Mouse (Mus musculus) embryo, embryonic 10 days (tissue): ENCODE measurements around the gene Sphkap.
A peak's percentile ranks its signal among the peaks of the same experiment; 100 is the strongest.

Experiments used
- DNase-seq: peaks from one replicate; pipeline ENCODE4 v3.0.0-alpha.2; 2015; ENCODE audit warnings: low spot score

Sphkap gene

DNA sequence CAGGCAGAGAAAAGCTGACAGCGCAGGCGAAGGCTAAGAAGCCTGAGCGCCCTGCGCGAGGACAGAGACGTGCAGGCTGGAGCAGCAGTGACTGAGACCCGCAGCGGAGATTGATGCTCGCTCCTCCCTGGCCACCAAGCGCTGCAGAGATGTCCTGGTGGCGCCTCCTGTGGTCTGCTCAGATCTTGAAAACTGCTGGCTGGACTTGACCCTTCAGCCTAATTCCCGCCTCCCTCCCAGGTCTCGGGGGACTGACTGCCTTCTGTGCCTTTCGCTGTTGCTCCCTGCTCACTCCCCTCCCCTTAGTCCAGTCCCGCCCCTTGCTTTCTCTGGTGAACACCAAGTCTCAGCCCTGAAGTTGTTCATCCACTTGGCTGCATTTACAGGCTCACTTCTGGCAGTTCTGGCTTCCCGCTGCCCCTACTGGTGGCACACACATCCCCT lies at the start of gene Sphkap:
Sphkap (minus strand) TSS at position 180 of the 444 bp plus-strand sequence.
- DNase-seq = peak; percentile 86

DNA sequence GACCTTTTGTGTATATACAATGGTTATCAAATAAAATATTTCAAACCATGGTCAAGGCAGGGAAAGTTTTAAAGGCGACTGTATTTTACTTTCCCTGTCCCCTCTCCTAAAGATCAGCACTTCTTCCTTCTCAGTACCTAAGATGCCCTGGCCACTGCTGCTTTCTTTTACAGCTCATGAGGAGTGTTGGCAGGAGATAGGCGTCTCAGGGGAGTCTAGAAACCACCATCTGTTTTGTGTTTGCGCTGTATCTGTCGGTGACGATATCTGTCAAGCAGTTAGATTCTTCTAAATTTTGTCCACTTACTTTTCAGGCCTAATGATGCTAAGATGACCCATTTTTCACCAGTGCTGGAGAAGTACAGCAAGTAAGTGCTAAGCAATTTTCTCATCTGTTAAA lies 43.3 kb upstream of the Sphkap start:
- DNase-seq = peak; percentile 9

DNA sequence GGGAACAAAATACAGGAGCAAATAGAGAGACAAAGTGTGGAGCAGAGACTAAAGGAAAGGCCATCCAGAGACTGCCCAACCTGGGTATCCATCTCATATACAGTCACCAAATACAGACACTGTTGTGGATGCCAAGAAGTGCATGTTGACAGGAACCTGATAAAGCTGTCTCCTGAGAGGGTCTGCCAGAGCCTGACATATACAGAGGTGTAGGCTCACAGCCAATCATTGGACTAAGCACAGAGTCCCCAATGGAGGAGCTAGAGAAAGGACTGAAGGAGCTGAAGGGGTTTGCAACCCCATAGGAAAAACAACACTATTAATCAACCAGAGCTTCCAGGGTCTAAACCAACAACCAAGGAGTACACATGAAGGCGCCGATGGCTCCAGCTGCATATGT lies 32.4 kb upstream of the Sphkap start:
- no peak for DNase-seq

DNA sequence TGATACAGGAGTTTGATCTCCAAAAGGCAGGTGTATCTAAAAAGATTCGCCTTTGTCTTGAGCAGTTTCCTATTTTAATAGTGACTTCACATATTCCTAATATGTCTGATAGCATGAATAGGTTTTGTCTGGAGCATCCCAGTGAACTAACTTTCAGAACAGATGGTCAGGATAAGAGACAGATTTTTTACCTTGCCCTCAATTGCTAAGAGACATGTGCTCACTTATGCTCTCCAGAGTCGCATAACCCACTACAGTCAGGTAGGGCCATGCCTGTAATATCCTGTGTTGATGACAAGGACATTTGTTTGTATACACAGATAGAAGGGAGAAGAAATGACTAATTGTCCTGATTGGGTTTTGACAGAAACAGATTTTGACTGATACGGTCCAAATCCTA lies 25.9 kb upstream of the Sphkap start:
- no peak for DNase-seq

DNA sequence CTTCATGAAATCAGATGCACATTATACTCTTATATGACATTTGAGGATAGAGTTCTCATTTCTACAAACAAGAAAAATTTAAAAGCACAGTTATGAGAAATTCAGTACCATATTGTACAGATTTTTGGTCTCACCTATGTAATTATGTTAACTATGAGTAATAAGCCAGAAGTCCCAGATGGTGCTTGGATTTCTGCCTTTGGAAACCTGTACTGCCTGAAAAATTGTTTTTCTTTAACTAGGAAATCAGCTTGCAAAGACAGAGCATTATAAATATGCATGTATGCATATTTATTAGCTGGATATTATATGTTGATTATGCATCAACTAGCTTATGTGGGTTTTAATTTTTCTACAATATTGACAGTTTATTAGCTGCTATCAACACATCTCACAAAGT lies 21.9 kb upstream of the Sphkap start:
- no peak for DNase-seq

DNA sequence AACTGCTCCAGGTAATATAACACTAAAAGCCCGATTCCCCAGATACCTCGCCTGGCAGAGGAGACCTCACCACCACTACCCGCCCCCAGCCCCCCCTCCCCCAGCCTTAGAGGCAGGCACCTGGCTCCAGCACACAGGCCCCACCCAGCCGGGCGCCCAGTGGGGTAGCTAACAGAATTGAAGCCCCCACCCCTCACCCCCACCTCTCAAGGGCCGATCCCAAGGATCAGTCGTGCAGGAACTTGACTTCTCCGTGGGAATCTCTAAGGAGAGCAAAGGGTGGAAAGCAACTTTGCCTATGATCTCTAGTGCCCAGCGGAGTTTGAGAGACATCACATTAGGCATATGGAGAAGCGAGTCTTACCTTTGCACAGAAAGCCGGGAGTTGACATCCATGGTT lies 384 bp downstream of the Sphkap start:
- no peak for DNase-seq

DNA sequence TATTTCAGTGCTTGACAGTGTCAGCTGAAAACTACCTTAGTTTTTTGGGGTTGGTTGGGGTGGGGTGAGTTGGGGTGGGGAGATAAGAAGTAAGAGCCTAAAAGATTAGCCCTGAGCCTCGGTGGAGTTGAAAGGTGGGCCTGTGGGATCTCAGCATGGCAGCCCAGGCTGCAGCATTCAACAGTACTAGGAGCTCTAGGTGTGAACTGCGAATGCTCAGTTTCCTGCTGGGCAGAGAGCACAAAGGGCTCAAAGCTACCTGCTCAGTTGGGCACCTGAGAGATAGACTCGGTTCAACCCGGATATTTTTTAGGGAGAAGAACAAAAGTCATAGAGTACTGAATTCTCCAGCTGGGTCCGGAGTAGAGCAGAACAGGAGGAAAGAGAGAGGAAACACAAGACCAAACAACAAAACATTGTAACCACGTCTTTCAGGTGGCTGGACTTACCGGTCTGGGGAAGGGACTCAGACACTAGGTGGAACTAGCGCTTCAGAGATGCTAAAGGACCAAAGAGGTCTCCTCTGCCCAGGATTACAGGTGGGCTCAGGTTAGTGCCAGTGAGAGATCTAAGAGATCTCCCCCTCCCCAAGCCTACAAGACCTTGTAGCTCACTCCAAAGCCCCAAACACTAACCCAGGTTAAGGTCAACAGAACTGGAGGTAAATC lies 984 bp downstream of the Sphkap start:
- no peak for DNase-seq

DNA sequence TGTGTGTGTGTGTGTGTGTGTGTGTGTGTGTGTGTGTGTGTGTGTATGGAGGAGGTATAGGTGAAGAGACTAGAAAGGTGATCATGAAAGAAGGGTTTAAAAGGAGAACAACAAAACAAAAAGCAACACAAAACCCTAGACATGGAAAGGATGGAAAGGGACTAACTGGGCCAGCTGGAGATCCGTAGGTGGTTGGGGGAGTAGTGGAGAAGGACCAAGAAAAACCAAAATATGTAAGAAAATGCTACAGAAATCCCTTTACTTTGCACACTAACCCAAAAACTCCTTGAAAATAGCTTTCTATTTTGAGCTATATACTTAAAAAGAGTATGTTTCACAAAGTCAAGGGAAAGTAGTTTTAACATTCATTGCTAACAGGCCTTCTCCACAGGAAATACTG lies 6.9 kb downstream of the Sphkap start:
- no peak for DNase-seq

DNA sequence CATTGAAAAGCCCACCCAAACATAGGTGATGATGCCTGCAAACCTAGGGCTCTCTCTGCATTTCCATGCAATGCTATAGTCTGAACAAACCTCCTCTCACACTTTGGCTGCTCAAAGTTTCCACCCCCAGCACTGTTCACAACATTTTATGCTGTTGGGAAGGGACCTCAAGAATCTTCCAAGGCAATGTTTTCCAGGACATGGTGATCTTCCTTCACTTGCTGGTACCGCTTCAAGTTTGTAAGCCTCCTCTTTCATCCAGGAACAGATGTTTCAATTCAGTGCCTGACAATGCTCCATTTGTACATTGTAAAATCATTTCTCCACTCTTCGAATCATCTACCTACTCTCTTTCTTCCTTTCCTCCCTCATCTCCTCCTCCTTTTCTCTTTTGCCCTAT lies 11.7 kb downstream of the Sphkap start:
- no peak for DNase-seq

DNA sequence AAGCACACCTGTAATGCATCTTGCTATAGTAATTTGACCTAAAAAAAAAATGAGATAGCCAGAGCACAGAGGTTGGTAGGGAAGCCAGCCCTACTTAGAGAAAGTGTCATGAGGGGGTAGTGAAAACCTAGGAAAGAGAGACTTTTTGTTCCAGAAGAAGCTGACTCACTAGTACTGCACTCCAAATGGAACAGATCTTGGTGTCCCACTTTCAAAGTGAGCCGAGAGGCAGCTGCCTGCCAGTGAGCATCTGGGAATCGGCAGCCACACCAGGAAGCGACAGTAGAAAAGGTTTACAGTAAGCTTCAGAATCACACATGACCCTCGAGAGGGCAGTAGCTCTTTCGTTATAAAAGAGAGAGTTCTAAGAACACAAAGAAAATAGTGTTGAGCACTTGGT lies 12.4 kb downstream of the Sphkap start:
- DNase-seq = no peak

DNA sequence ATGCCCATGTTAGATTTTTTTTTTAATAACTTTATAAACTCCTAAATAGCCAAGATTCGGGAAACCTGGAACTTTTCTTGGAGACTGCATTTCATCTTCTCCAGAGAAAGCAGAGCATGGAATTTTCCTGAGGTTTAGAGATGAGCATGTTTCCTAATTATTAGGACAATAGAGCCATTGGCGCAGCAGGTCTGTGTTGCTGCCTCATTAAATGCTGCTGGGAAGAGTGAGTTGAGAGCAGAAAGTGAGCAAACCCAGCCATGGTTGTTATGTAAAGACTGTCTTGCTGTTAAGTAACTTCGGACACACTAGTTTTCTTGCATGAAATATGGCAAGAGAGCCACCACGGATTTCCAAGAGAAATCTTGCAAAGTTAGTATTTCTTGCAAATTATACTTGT lies 18.6 kb downstream of the Sphkap start:
- DNase-seq = no peak

DNA sequence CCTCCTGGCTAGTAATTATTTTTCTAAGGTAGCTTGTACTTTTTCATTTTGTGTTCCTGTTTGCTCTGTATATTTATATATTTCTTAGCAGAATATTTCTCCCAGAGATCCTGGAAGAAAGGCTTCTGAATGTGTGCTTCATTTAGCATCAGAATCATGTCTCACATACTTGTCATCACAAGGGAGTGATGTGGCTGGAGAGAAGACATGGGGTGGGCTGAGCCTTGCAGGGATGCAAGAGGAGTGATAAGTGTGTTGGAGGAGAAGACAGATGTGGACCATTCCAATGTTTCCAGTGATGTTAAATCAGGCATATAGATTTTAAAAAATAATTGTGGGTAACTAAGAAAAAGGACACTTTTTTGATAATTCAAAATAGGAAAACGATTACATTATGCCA lies 30.6 kb downstream of the Sphkap start:
- DNase-seq = no peak

DNA sequence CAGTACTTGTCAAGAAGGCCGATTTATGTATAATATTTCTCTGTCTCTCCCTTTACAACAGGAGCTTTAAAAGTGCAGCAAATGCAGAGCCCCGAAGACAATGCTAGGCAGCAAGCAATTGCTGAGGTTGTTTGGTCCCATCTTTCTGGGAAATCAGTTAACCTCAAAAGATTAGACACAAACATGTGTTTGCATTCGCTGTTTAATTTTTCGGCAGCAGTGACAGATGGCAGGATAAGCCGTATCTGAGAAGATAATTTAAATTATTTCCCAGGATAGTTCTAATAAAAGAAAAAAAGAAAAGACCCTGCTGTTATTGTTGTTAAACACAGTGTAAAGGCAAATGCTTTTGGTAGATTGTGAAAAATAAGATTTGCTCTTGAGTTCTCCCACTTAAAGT lies 41.5 kb downstream of the Sphkap start:
- no peak for DNase-seq

DNA sequence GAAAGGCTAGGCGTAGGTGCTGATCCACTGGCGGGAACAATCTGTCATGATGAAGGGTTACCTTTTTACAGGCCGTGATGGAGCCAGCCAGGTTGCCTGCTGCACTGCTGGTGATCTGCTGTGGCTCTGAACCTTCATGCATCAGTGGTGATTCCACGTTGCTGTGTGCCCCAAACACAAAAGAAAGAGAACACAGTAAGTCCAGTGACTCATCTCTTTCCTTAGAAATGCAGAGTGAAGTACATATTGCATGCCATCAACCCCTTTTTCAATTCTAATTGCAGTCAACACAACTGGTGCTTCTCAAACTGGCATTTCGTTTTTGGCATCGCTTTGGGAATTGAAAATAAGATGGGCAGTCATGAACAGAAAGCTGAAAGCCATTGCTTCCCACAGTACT lies 45.8 kb downstream of the Sphkap start:
- DNase-seq = no peak

DNA sequence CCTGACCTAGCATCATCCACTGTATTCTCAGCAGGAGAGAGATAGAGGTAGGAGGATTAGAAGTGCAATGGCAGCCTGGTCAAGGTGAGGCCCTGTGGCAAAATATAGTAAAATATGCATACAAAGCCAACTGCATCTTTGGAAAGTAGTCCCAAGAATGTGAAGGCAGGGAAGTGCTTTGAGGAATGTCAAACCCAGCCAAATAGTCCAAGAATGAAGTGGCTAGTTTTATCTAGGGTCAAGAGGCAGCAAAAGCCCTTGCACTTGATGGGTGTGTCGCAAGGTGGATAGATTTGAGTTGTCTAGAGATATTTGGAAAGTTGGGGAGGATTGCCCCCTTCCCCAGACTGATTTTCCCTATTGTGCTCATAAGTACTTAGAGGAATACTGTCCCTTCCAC lies 61.5 kb downstream of the Sphkap start:
- DNase-seq = no peak

DNA sequence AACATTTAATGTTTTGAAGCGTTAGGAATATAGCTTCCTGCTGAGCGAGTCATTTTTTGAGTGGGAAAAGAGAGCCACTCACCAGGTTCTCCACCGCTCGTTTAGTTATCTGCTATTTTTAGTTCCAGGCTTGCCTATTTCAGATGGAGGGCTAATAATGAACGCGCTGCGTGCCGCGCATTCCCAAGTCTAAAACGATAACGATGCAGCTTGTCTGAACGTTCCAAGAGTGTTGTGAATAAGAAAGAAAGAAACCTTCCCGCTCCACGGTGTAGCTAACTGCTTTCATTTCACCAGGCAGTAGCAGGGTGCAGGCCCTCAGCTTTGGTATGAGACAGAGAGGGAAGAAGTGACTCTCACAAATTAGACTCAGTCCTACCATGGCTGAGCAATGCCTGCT lies 62.4 kb downstream of the Sphkap start:
- DNase-seq = no peak

DNA sequence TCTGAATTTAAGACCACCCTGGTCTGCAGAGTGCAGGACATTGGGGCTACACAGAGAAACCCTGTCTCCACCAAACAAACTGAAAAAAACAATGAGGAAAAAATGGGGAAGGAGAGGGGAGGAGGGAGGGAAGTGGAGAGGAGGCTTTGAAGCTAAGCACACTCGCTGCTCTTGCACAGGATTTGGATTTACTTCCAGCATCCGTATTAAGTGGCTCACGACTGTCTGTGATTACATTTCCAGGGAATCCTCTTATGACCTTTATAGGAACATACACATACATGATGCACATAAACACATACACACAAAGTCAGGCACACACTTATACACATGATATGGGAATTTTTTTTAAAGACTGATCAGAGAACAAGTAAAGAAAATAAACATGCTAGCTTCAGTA lies 62.9 kb downstream of the Sphkap start:
- no peak for DNase-seq

DNA sequence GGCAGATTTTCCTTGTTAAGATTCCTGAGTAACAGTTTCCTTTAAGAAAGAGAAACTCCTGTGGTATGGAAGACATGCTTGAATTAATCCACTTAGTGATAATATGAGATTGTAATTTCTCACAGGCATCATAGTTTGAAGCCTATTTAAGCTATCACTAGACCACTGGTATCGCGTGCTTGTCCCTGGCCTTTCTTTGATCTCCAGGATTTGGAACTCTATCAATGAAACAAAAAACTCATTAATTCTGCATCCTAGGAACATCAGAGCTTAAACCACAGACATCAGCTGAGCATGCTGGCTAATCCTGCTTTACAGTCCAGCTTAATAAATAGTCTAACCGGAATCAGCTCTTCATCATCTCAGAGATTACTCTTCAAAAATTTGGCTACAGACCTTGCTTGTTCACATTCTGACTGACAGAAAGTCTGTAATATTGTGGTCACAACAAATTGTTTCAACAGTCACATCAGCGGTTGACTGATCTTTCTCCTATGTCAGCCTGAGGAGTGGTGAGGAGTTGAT lies 65.2 kb downstream of the Sphkap start:
- DNase-seq = no peak

DNA sequence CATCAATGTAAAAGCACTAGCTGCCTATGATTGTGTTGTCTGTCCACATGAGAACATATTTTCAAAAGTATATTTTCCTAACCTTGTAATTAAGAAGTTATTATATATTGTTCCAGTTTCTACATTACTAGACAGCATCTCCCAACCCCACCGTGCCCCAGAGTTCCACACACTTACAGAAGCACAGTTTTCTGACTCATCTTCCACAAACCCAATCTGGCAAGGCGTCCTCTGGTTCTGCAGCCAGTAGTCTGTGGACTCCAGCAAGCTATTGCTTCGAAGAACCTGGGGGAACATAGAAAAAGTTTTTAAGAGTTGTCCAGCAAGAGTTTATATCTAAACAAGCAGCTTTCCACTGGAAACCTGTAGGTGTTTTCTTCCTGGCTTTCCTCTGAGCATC lies 68.6 kb downstream of the Sphkap start:
- DNase-seq = no peak

DNA sequence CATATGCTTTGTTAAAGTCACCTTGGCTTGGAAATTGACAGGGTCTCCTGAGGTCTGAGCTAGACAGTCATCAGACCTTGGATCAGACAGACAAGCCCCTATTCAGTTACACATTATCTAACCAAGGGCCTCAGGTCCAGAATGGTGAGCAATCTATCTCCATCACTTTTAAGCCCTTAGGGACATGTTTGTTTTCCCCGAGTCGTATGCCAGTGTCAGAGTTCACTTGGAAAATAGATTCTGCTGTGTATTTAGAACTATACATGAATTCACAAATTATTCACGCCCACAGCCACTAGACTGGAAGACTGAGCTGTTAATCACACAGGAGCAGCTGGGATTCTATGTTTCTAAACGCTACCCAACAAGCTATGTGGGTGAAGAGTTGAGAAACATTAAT lies 91.1 kb downstream of the Sphkap start:
- DNase-seq = peak; percentile 48

DNA sequence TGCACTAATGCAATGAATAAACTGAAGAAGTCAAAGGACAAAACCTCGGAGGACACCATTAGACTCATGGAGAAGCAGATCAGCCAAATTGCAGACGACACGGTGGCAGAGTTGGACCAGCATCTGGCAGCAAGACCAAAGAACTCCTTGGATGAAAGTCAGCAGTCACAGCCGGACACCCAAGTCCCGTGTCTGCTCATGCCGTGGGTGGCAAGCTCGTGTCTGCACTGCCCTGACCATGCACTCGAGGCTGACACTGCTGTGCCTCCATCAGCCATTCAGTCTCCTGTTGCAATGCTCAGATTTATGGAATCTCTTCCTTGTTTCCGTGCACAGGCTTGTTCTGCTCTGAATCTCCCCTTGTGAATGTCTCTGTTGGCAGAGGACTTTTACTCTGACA lies 92.9 kb downstream of the Sphkap start:
- no peak for DNase-seq

DNA sequence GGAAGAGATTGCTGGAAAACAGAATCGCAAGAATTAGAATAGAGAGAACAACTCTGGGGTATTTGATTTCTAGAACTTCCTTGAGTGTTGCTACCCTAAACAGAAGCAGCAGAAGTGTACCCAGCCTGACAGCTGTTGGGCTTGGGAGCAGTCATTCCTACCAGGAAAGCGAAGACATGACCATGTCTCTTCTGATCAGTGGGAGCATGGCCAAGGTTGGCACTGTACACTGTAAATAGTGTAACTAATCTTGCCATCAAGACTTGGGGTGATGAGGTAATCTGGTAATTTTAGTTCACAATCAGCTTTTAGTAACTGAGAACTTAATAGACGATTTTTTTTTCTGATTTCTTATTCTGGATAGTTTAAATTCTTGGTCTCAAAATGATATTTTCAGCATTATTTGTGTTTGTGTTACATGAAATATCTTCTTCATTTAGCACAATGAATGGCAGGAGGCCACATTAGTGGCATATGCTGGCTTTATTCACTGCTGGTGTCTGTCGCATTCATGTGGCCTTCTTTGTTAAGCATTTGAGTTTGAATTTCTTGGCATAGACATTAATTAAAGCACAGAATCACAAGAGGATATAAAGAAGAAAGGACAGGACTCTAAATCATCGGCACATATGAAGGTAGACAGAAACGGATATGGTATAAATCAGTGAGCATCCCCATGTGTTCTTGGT lies 96.2 kb downstream of the Sphkap start:
- DNase-seq = no peak

DNA sequence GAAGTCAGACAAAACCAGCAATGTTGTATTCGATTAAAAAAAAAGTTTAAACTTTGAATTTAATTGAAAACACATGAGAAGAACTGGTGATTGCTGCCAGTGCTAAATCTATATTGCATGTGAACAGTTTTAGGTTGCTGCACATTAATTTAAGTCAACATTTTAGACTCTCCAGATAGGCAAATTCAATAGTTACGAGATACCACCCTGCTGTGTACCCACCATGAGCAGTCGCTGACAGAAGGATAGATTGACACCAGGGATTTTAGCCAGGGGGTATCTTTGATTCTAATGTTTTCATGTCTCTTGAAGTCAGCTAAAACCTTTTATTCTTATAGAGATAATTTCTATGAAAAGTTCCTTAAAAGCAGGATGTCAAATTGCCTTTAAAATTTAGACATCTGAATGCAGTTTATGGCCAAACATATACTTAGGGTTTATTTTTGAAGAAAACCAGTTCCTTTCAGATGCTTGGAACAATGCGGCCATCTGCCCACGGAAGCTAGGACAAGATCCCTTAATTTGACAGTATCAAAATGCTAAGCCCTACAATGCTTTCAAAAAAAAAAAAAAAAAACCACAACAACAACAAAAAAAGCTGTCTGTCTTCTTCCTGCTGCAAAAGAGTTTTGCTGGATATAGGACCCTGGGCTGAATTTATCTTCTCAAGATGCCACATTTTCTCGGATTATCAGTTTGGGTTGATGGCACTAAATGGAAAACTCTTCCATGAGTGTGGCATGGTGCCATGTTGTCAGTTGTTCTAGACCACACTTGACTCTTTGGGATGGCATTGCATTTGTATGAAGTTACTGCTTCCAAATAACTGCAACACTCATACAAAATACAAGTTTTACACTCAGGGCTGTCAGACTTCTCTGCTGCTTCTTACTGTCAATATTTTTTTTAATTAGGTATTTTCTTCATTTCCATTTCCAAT lies 110.6 kb downstream of the Sphkap start:
- DNase-seq = no peak
